Mouse (Mus musculus) right cerebral cortex, adult 18-20 months (tissue): ENCODE results near the gene Sgce.

Source experiments
- DNase-seq: peaks from one replicate; pipeline ENCODE4 v3.0.0; 2022; ENCODE audit warnings: mixed read lengths

Sgce gene

DNA sequence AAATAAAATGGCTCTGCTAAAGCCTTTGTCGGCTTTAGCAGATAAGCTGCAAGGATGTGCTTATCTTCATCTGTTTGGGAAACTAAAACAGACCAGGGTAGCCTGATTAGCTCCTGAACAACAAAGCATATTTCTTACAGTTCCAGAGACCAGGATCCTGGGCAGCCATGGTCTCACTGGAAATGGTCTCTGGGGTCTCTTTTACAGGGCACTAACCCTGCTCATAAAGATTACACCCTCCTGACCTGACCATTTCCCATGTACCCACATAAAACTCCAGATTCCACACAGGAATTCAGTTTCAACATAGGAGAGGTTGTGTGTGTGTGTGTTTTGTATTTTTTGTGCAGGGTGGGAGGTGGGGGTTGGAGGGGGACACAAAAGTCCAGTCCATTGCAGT lies 112.2 kb downstream of the Sgce start:
- no peak for DNase-seq

DNA sequence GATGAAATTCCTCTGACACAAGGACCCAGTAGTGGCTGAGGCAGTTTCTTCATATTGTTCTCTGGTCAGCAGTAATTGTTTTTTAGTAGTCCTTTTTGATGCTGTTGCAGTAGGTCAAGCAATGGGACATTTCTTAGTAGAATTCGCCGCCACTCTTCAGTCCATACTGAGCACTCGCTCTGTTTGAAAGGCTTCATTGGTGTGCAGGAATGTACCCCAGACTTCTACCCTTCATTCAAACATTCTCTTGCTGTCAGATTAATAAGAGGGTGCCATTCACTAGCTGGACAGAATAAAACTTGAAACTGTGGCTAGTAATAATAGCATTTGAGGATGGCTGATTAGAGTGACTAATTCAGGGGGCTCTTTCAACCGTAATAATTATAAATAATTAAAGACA lies 113.8 kb downstream of the Sgce start:
- DNase-seq, result no peak

DNA sequence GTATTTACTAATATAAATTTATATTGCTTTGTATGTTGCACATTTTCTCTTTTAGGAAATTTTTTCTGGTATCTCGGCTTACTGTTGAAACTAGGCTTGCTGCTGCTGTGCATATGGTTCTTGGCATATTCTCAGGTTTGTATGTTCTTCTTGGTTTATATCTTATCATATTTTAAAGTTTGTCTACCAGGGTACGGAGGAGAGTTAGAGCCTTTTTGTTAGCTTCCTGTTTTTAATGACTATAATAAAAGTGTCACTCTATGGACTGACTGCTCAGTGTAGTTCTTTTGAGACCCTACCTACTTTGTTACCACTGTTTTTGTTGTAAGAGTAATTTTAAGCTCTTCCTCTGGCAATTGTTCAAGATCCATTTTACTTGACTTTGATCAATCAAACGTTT lies 115.5 kb downstream of the Sgce start:
- no peak for DNase-seq
